13 mouse cellular contexts compared by ENCODE assay signal in genomic region chr4:43586411-43586810, GRCm38 (mm10). TPM values are rescaled to one million over a fixed set of nuclear protein-coding genes. Genes with fewer than 3 reads are reported as not detected.
DNase-seq lines count a peak whose midpoint lies in the region; ATAC-seq and TF ChIP-seq lines count a peak whose summit lies in the region.
"Had no signal": no experiment of that assay in that cellular context is flagged by ENCODE, and none has a peak within 500 bp of the region (broad histone marks: within the 10 kb centered on the region; RNA-seq: fewer than 3 reads in every experiment).

No protein-coding gene starts in this region.

- WGBS in embryonic facial prominence, embryonic 11.5 days, result 75% methylated on average over 8 of the region's 8 CpGs
- WGBS in embryonic facial prominence, embryonic 10.5 days, result 75% methylated on average over 8 of the region's 8 CpGs
- 68% methylated on average over 8 of the region's 8 CpGs for WGBS in liver, adult 2 months

- no peak overlapping the region for H3K4me3 ChIP-seq in embryonic facial prominence, embryonic 11.5 days (ENCODE audit: low read depth, low read length)
- H3K4me3 ChIP-seq in embryonic facial prominence, embryonic 10.5 days, result no peak overlapping the region
- no peak overlapping the region for H3K4me3 ChIP-seq in liver, adult 2 months (ENCODE audit: insufficient read depth, low read depth, low read length)
- H3K4me3 ChIP-seq: hindbrain, embryonic 15.5 days had no signal

- no peak overlapping the region for H3K27ac ChIP-seq in embryonic facial prominence, embryonic 11.5 days (replicated peaks; ENCODE audit: low read depth, low read length)
- no peak overlapping the region for H3K27ac ChIP-seq in embryonic facial prominence, embryonic 10.5 days (replicated peaks)
- no peak overlapping the region for H3K27ac ChIP-seq in liver, adult 2 months (replicated peaks; ENCODE audit: insufficient read depth, low read depth, low read length)
- H3K27ac ChIP-seq: hindbrain, embryonic 15.5 days; macrophage had no signal

- no peaks in the 10 kb centered on the region for H3K27me3 ChIP-seq in embryonic facial prominence, embryonic 11.5 days (ENCODE audit: control insufficient read depth, insufficient read depth, low read length)
- H3K27me3 ChIP-seq in embryonic facial prominence, embryonic 10.5 days (replicated peaks; ENCODE audit: low read depth, poor library complexity, severe bottlenecking), result no peaks in the 10 kb centered on the region
- no peaks in the 10 kb centered on the region for H3K27me3 ChIP-seq in liver, adult 2 months (ENCODE audit: control insufficient read depth, insufficient read depth, low read length)
- H3K27me3 ChIP-seq: hindbrain, embryonic 15.5 days had no signal

- no peaks in the 10 kb centered on the region for H3K9me3 ChIP-seq in embryonic facial prominence, embryonic 11.5 days (replicated peaks; ENCODE audit: control insufficient read depth, low read length)
- H3K9me3 ChIP-seq in embryonic facial prominence, embryonic 10.5 days, result no peaks in the 10 kb centered on the region
- H3K9me3 ChIP-seq: hindbrain, embryonic 15.5 days had no signal

- peaks cover 3% of the 10 kb centered on the region; the same call in 1 of the 2 replicates for H3K36me3 ChIP-seq in embryonic facial prominence, embryonic 11.5 days (replicated peaks; ENCODE audit: control insufficient read depth, insufficient read depth, low read depth, low read length)
- H3K36me3 ChIP-seq in embryonic facial prominence, embryonic 10.5 days (replicated peaks), result peaks cover 34% of the 10 kb centered on the region
- H3K36me3 ChIP-seq in liver, adult 2 months (ENCODE audit: control insufficient read depth, insufficient read depth, low read length), result peaks cover 9% of the 10 kb centered on the region; the same call in 1 of the 2 replicates

- no peaks in the 10 kb centered on the region for H3K79me2 ChIP-seq in liver, adult 2 months (ENCODE audit: control insufficient read depth, insufficient read depth, low read length)

- H3K4me2 ChIP-seq in embryonic facial prominence, embryonic 11.5 days (ENCODE audit: low read depth, low read length), result no peak overlapping the region
- H3K4me2 ChIP-seq: hindbrain, embryonic 15.5 days had no signal

- 0 out of 2 replicates have a peak overlapping the region, but pooled peaks have one; percentile 13 for H3K9ac ChIP-seq in embryonic facial prominence, embryonic 11.5 days (replicated peaks; ENCODE audit: low read length)
- no peak overlapping the region for H3K9ac ChIP-seq in liver, adult 2 months (ENCODE audit: low read depth, low read length)
- H3K9ac ChIP-seq: hindbrain, embryonic 15.5 days had no signal

- no peaks in the 10 kb centered on the region for H3K4me1 ChIP-seq in embryonic facial prominence, embryonic 11.5 days (ENCODE audit: control insufficient read depth, insufficient read depth, low read length)
- peaks cover 33% of the 10 kb centered on the region for H3K4me1 ChIP-seq in embryonic facial prominence, embryonic 10.5 days
- no peaks in the 10 kb centered on the region for H3K4me1 ChIP-seq in liver, adult 2 months (ENCODE audit: control insufficient read depth, insufficient read depth, low read length)
- H3K4me1 ChIP-seq: hindbrain, embryonic 15.5 days had no signal

- no peak for TF ChIP-seq CTCF in liver, adult 2 months (IDR thresholded peaks at IDR 0.05; ENCODE audit: low read depth, low read length)

- TF ChIP-seq POLR2A in liver, adult 2 months (IDR thresholded peaks at IDR 0.05; ENCODE audit: extremely low read depth, insufficient read depth, low read length), result no peak

- ATAC-seq in embryonic facial prominence, embryonic 11.5 days (replicated peaks; ENCODE audit: insufficient number of reproducible peaks, low FRiP score, low TSS enrichment, low read depth), result no peak

- DNase-seq in embryonic facial prominence, embryonic 11.5 days (ENCODE audit: low spot score), result no peak
- no peak for DNase-seq in embryonic facial prominence, embryonic 10.5 days (ENCODE audit: low spot score)
- DNase-seq in liver, adult 2 months (ENCODE audit: extremely low read depth, low read depth, low spot score), result peak; percentile 55
- no peak for DNase-seq in liver
- peak; percentile 78 for DNase-seq in heart, adult 8-10 months (ENCODE audit: low spot score)
- DNase-seq in kidney, postnatal 36 days, result peak; percentile 89
- DNase-seq in MN1 (ENCODE audit: low spot score), result no peak
- no peak for DNase-seq in cerebellum, postnatal 36 days
- DNase-seq: cerebellum, adult 11 months; thymus, postnatal 25 days had no signal

RNA-seq across cellular contexts. Expression of gene Msmp, which starts 2.1 kb away (rescaled TPM):
- not detected in 2 replicates for polyA plus RNA-seq in embryonic facial prominence, embryonic 11.5 days (2014; fragmentation: Nextera tagmentation; extraction: Ambion mirVana)
- polyA plus RNA-seq in embryonic facial prominence, embryonic 10.5 days (2016; fragmentation: Nextera tagmentation; extraction: Ambion mirVana), result 0.34 and 0.99 TPM in 2 replicates
- total RNA-seq in liver, adult 2 months (2014; rRNA removed), result not detected in 2 replicates
- not detected in 2 replicates for polyA plus RNA-seq in liver, adult 2 months (2012; rRNA removed)
- total RNA-seq in heart, adult 8-10 months (2022), result under 1 TPM in 1 of 4 experiments, not detected in 3; 0.52 TPM
- polyA plus RNA-seq: macrophage; neural tube, embryonic 14.5 days had no signal

RNA-seq across cellular contexts. Expression of gene Gba2, which starts 7.7 kb away (rescaled TPM):
- polyA plus RNA-seq in embryonic facial prominence, embryonic 11.5 days (2014; fragmentation: Nextera tagmentation; extraction: Ambion mirVana), result 21.0 and 21.1 TPM in 2 replicates
- 26.6 and 28.0 TPM in 2 replicates for polyA plus RNA-seq in embryonic facial prominence, embryonic 10.5 days (2016; fragmentation: Nextera tagmentation; extraction: Ambion mirVana)
- 5.1 and 5.3 TPM in 2 replicates for total RNA-seq in liver, adult 2 months (2014; rRNA removed)
- 8.9 and 10.9 TPM in 2 replicates for polyA plus RNA-seq in liver, adult 2 months (2012; rRNA removed)
- total RNA-seq in heart, adult 8-10 months (2022), result 10 to 100 TPM; 11.7 to 14.0 (median 13.0) TPM

RNA-seq across cellular contexts. Expression of gene Rgp1, which starts 7.9 kb away (rescaled TPM):
- 21.1 and 30.4 TPM in 2 replicates for polyA plus RNA-seq in embryonic facial prominence, embryonic 11.5 days (2014; fragmentation: Nextera tagmentation; extraction: Ambion mirVana)
- polyA plus RNA-seq in embryonic facial prominence, embryonic 10.5 days (2016; fragmentation: Nextera tagmentation; extraction: Ambion mirVana), result 17.5 and 18.8 TPM in 2 replicates
- 15.9 and 18.7 TPM in 2 replicates for total RNA-seq in liver, adult 2 months (2014; rRNA removed)
- 33.2 and 44.5 TPM in 2 replicates for polyA plus RNA-seq in liver, adult 2 months (2012; rRNA removed)
- 10 to 100 TPM; 31.3 to 39.6 (median 34.6) TPM for total RNA-seq in heart, adult 8-10 months (2022)

RNA-seq across cellular contexts. Expression of gene Tln1, which starts 23.9 kb away (rescaled TPM):
- polyA plus RNA-seq in embryonic facial prominence, embryonic 11.5 days (2014; fragmentation: Nextera tagmentation; extraction: Ambion mirVana), result 40.6 and 42.1 TPM in 2 replicates
- 53.1 and 53.5 TPM in 2 replicates for polyA plus RNA-seq in embryonic facial prominence, embryonic 10.5 days (2016; fragmentation: Nextera tagmentation; extraction: Ambion mirVana)
- 39.9 and 42.8 TPM in 2 replicates for total RNA-seq in liver, adult 2 months (2014; rRNA removed)
- 29.9 and 38.6 TPM in 2 replicates for polyA plus RNA-seq in liver, adult 2 months (2012; rRNA removed)
- total RNA-seq in heart, adult 8-10 months (2022), result 100 to 1,000 TPM in 2 of 4 experiments, 10 to 100 TPM in 2; 96.1 to 117 (median 101) TPM

RNA-seq across cellular contexts. Expression of gene Creb3, which starts 24.3 kb away (rescaled TPM):
- 41.0 and 41.7 TPM in 2 replicates for polyA plus RNA-seq in embryonic facial prominence, embryonic 11.5 days (2014; fragmentation: Nextera tagmentation; extraction: Ambion mirVana)
- 35.7 and 36.0 TPM in 2 replicates for polyA plus RNA-seq in embryonic facial prominence, embryonic 10.5 days (2016; fragmentation: Nextera tagmentation; extraction: Ambion mirVana)
- total RNA-seq in liver, adult 2 months (2014; rRNA removed), result 37.8 and 41.1 TPM in 2 replicates
- 47.9 and 62.0 TPM in 2 replicates for polyA plus RNA-seq in liver, adult 2 months (2012; rRNA removed)
- total RNA-seq in heart, adult 8-10 months (2022), result 10 to 100 TPM; 39.7 to 48.8 (median 43.2) TPM

Comparison
In these comparisons a context has a peak if more than half of its experiments do, and no peak if none do; other contexts are left out.
1. DNase-seq: peak in liver, adult 2 months (single experiment), heart, adult 8-10 months (single experiment) and kidney, postnatal 36 days (2 of 2); none in embryonic facial prominence, embryonic 11.5 days (single experiment), embryonic facial prominence, embryonic 10.5 days (single experiment), liver (single experiment), MN1 (single experiment) and cerebellum, postnatal 36 days (0 of 2).